Mouse (Mus musculus) spleen, adult 2 months (tissue): ENCODE measurements around the gene Cfap97d1.

Source experiments
- CTCF ChIP-seq: fragments of 200-500 bp; IDR thresholded peaks from 2 replicates; pipeline ENCODE4 v1.5.1; 2011; ENCODE audit warnings: mild to moderate bottlenecking, inconsistent platforms; ENCODE audit not compliant: insufficient read depth, insufficient read length, insufficient replicate concordance; ENCODE audit errors: extremely low read depth
- POLR2A ChIP-seq: fragments of 200-500 bp; IDR thresholded peaks from 2 replicates; pipeline ENCODE4 v1.6.1; 2011; ENCODE audit warnings: low read depth, low read length, inconsistent platforms

- no peak for TF ChIP-seq POLR2A
- no peak for TF ChIP-seq CTCF
Measured at GRCm38 (mm10) chr11:102025354-102025753, 41.3 kb downstream of the Cfap97d1 start.
